Mouse (Mus musculus) lung, embryonic 16.5 days (tissue): Measurements from ENCODE around the gene 2610001J05Rik. TPM values are rescaled to one million over a fixed set of nuclear protein-coding genes. Genes with fewer than 3 reads are reported as not detected.

Experiments
- ATAC-seq: fragments of 200-750 bp; cut with Nextera tagmentation; 2 replicates; pipeline ENCODE4 v1.8.0; 2017; ENCODE audit warnings: low read depth, mild to moderate bottlenecking, moderate library complexity
- H3K27ac ChIP-seq: fragments of 300-500 bp; sonication (generic); 2 replicates; pipeline ENCODE4 v1.5.1; 2014; ENCODE audit warnings: mild to moderate bottlenecking, control low read depth, low read length
- H3K27me3 ChIP-seq: fragments of 300-500 bp; sonication (generic); 2 replicates; pipeline ENCODE4 v1.6.1; 2014; ENCODE audit warnings: low read depth, low read length, mixed read lengths; ENCODE audit not compliant: control insufficient read depth, insufficient read depth
- H3K36me3 ChIP-seq: fragments of 300-500 bp; sonication (generic); 2 replicates; pipeline ENCODE4 v1.6.1; 2014; ENCODE audit warnings: low read length; ENCODE audit not compliant: control insufficient read depth, insufficient read depth
- H3K4me1 ChIP-seq: fragments of 300-500 bp; sonication (generic); replicated peaks from 2 replicates; pipeline ENCODE4 v1.6.1; 2014; ENCODE audit warnings: low read length, mixed read lengths; ENCODE audit not compliant: control insufficient read depth, insufficient read depth
- H3K4me2 ChIP-seq: fragments of 300-500 bp; sonication (generic); 2 replicates; pipeline ENCODE4 v1.6.1; 2014; ENCODE audit warnings: low read depth, low read length, control low read depth
- H3K4me3 ChIP-seq: fragments of 300-500 bp; sonication (generic); 2 replicates; pipeline ENCODE4 v1.5.1; 2014; ENCODE audit warnings: mild to moderate bottlenecking, low read length, control low read depth
- H3K9ac ChIP-seq: fragments of 300-500 bp; sonication (generic); 2 replicates; pipeline ENCODE4 v1.6.1; 2014; ENCODE audit warnings: low read length, control low read depth
- H3K9me3 ChIP-seq: fragments of 300-500 bp; sonication (generic); 2 replicates; pipeline ENCODE4 v1.6.1; 2016; ENCODE audit warnings: low read length; ENCODE audit not compliant: control insufficient read depth
- WGBS: fragments of 180-500 bp; shearing (Covaris S2); extraction: QIAGEN DNeasy Blood & Tissue Kit; methylation state at CpG from one replicate; pipeline ENCODE4 v1.1.7; 2014; 5-methylcytosine and 5-hydroxymethylcytosine counted together
- polyA plus RNA-seq: library from polyadenylated mRNA; unstranded; fragments of >200 nt; fragmentation: Nextera tagmentation; extraction: Ambion mirVana; gene quantifications from 2 replicates; pipeline ENCODE4 v1.2.1, GENCODE M21; 2015

The 2610001J05Rik gene
- 130 and 137 TPM in 2 replicates for polyA plus RNA-seq

DNA sequence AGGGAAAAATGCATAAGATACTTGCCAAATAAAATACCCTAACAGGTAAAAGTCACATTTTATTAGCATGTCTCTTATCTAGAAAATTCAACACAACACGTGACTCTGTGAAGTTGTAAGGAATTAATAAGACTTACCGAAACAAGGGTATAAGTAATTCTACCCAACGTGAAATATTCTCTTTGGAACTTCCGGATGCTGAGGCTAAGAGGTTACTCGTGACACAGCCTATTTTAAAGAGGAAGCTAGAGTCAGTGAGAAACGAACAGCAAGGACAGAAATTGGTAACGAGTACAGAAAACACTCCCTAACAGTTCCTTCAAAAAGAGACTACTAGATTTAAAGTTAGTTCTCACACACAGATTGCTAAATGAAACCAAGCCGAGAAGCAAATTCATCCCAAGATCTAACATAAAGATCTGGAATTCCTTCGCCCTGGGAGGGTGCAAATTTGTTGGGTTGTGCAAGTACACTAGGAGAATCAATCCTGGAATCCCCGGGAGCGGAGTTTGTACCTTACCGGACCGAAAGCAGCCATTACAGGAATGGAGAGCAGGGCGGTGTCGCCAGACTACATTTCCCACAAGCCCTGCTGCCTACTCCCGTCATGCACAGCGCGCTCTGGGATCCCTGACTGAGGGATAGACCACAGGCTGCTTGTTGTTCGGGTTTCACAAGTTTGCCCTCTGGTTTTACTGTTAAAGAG lies at the start of gene 2610001J05Rik:
Gene 2610001J05Rik, minus strand, starts transcription at position 600 of the 706 bp plus-strand sequence.
- H3K9me3 ChIP-seq, result no peaks in the 10 kb centered on the region
- peak within 1 kb of the TSS; percentile 60 for H3K4me2 ChIP-seq
- peaks cover 4% of the 10 kb centered on the region; the same call in 1 of the 2 replicates for H3K36me3 ChIP-seq
- H3K27me3 ChIP-seq, result no peaks in the 10 kb centered on the region
- H3K9ac ChIP-seq, result peak within 1 kb of the TSS; percentile 85
- H3K4me1 ChIP-seq, result peaks cover 4% of the 10 kb centered on the region; the same call in 1 of the 2 replicates
- peak within 1 kb of the TSS; percentile 91 for H3K27ac ChIP-seq
- H3K4me3 ChIP-seq, result peak within 1 kb of the TSS; percentile 78
- ATAC-seq, result peak; percentile 100
- under 1% methylated on average over 19 of the region's 19 CpGs for WGBS

DNA sequence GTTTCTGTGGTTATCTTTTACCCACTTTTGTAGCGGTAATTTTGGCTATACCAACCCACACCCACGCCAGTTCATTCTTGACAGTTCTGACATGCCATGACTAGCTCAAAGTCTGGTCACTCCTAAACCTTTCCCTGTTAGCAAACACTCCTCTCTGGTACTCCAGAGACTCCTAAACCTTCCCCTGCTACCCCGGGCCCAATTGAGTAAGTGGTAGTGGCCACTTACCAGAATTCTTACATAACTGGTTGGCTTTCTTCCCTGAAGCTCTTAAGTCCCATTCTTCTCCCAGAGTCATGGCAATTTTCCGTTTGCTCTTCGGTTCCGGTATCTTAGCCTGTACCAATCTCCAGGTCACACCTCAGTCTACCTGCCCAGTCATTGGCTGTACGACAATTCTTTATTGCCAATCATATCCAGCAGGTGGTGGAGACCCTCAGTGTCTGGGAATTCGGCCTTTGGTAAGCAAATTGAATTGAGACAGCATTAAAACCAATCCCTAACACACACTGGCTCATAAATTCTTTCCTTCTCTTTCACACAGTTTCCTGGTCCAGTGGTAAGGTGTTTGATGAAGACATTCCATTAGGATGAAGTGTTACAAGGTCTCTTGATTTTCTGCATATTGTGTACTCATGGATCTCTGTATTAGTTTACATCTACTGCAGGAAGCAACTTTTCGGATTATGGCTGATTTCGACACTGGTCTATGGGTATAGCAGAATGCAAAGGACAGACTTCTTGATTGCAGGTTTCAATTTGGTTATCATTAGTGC lies 38.6 kb upstream of the 2610001J05Rik start:
- Histone ChIP-seq H3K4me1 (no peaks in the 10 kb centered on the region), H3K9ac (no peak overlapping the region), H3K27me3 (no peaks in the 10 kb centered on the region), H3K4me2 (no peak overlapping the region), H3K27ac (peak overlapping the region; percentile 15; the same call in 1 of the 2 replicates), H3K4me3 (no peak overlapping the region), H3K9me3 (no peaks in the 10 kb centered on the region), H3K36me3 (no peaks in the 10 kb centered on the region)
- 63% methylated on average over 10 of the region's 10 CpGs for WGBS
- ATAC-seq, result peak; percentile 95

- H3K27me3 ChIP-seq, result no peaks in the 10 kb centered on the region
- 83% methylated on average over 5 of the region's 5 CpGs for WGBS
Measured at GRCm38 (mm10) chr6:13902941-13903627, 31.8 kb upstream of the 2610001J05Rik start.

DNA sequence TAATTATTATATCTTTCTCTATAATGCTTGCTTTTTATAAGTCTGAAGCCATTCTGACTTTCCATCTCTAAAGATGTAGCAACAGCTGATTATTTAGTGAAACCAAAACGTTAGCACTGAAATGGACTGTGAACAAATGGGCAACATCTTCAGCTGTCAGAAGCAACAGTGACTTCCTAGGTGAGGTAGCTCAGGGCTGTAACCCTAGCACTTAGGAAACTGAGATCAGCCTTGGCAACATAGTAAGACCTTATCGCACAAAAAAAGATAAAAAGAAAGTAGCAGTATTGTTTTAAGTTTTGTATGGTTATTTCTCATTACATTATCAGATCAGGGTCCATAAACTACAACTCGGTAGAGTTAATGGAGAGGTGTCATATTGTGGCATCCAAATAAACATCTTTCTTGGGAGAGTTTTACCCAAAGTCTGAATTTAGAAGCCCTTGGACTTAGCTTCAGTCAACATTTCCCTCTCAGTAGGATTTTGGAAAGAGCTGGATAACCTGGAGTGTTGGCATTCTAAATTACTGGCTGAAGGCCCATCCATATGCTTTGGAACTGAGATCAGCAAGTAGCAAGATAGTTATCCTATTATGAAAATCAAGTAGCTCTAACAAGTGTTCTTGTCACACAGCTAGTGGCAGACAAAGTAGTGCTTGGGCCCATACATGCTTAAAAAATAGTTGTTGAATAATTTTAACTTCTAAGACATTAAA lies 13.7 kb upstream of the 2610001J05Rik start:
- Histone ChIP-seq H3K27ac (no peak overlapping the region), H3K4me2 (no peak overlapping the region), H3K9me3 (no peaks in the 10 kb centered on the region), H3K4me3 (no peak overlapping the region), H3K27me3 (no peaks in the 10 kb centered on the region), H3K36me3 (no peaks in the 10 kb centered on the region), H3K4me1 (no peaks in the 10 kb centered on the region), H3K9ac (no peak overlapping the region)
- WGBS, result 72% methylated on average over 3 of the region's 3 CpGs
- no peak for ATAC-seq

More at GRCm38 (mm10) chr6:13902941-13903627, 31.8 kb upstream of the 2610001J05Rik start:
- H3K4me1 ChIP-seq, result no peaks in the 10 kb centered on the region
- no peaks in the 10 kb centered on the region for H3K9me3 ChIP-seq
- no peak overlapping the region for H3K4me3 ChIP-seq
- no peak overlapping the region for H3K9ac ChIP-seq
- no peak overlapping the region for H3K27ac ChIP-seq
- no peak for ATAC-seq
- no peak overlapping the region for H3K4me2 ChIP-seq
- no peaks in the 10 kb centered on the region for H3K36me3 ChIP-seq

DNA sequence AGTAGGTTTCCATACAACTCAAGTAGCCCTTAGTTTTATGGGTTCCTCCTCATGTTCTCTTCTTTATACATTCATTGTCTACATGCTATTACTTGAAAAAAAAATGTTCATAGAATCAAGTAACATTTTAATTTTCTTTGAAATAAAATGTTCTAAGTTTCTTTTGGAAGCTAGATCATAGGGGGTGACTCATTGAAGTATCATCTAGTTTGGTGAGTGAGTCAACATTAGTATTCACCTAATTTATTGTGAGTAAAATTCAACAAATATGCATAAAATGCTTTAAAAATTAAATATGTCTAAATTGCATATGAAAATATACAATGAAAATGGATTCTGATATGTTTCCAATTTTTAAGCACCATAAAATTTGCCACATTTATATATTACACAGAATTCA lies 11.6 kb upstream of the 2610001J05Rik start:
- Histone ChIP-seq H3K4me3 (no peak overlapping the region), H3K36me3 (no peaks in the 10 kb centered on the region), H3K9ac (no peak overlapping the region), H3K9me3 (no peaks in the 10 kb centered on the region), H3K27me3 (no peaks in the 10 kb centered on the region), H3K4me2 (no peak overlapping the region), H3K27ac (no peak overlapping the region), H3K4me1 (no peaks in the 10 kb centered on the region)
- no peak for ATAC-seq

DNA sequence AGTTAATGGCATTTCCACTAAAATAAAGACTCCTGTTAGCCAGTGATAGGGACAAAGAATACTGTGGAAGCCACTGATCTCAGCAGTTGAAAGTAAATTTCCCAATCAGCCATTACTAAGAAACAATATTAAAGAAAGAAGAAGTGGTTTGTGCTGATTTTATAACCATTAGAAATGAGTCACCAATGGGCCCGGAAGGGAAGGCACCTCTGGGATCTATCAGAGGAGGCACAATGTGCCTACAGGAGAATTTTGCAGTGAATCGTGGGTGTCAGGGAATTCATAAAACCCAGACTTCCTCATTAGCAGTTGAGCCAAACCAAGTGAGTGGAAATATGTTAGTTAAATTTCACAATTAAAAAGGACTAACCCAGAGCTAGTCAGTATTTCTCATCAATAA lies 2.6 kb upstream of the 2610001J05Rik start:
- whole genome bisulfite sequencing, result 78% methylated on average over 2 of the region's 2 CpGs
- Histone ChIP-seq H3K9ac (no peak overlapping the region), H3K9me3 (no peaks in the 10 kb centered on the region), H3K36me3 (no peaks in the 10 kb centered on the region; the same call in 1 of the 2 replicates), H3K4me3 (no peak overlapping the region), H3K27me3 (no peaks in the 10 kb centered on the region), H3K4me2 (no peak overlapping the region), H3K27ac (no peak overlapping the region), H3K4me1 (peaks cover 4% of the 10 kb centered on the region; the same call in 1 of the 2 replicates)
- ATAC-seq, result no peak

GRCm38 (mm10) chr6:13872076-13872475 lies 758 bp upstream of the 2610001J05Rik start:
- 49% methylated on average over 7 of the region's 7 CpGs for WGBS

DNA sequence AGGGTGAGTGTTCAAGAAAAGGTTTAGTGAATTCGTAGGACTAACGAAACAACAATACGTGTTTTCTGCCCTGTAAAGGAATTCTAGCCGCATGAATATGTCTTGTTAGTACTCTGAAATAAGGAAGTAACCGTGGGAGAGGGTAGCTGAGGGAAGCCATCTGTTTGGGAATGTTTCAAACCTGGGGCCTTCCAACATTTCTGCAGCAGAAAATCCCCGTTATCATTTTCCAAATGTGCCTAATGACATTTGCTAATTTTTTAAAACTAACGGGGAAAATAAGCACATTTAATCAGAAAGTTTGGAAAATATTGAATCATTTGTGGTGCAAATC lies 274 bp upstream of the 2610001J05Rik start:
- peak; percentile 75 for ATAC-seq
- under 1% methylated on average over 7 of the region's 7 CpGs for WGBS
- peak overlapping the region; percentile 85 for H3K9ac ChIP-seq

More at GRCm38 (mm10) chr6:13872076-13872475, 758 bp upstream of the 2610001J05Rik start:
- H3K27me3 ChIP-seq, result no peaks in the 10 kb centered on the region
- no peak overlapping the region; the same call in 1 of the 2 replicates for H3K4me3 ChIP-seq
- no peak overlapping the region for H3K9ac ChIP-seq
- no peaks in the 10 kb centered on the region for H3K9me3 ChIP-seq
- H3K36me3 ChIP-seq, result peaks cover 4% of the 10 kb centered on the region; the same call in 1 of the 2 replicates
- ATAC-seq, result no peak
- H3K4me2 ChIP-seq, result peak overlapping the region; percentile 60
- H3K4me1 ChIP-seq, result peaks cover 4% of the 10 kb centered on the region; the same call in 1 of the 2 replicates
- H3K27ac ChIP-seq, result no peak overlapping the region

More for the DNA sequence above, 274 bp upstream of the 2610001J05Rik start:
- peak overlapping the region; percentile 78 for H3K27ac ChIP-seq
- H3K27me3 ChIP-seq, result no peaks in the 10 kb centered on the region
- peaks cover 4% of the 10 kb centered on the region; the same call in 1 of the 2 replicates for H3K36me3 ChIP-seq
- H3K4me1 ChIP-seq, result peaks cover 4% of the 10 kb centered on the region; the same call in 1 of the 2 replicates
- H3K4me3 ChIP-seq, result peak overlapping the region; percentile 78
- peak overlapping the region; percentile 60 for H3K4me2 ChIP-seq
- H3K9me3 ChIP-seq, result no peaks in the 10 kb centered on the region
